Mouse (Mus musculus) adrenal gland, postnatal 14 days (tissue): ENCODE results near the gene 4930578G10Rik. TPM values are rescaled to one million over a fixed set of nuclear protein-coding genes. Genes with fewer than 3 reads are reported as not detected.
"Not testable (repeated sequence)": the region's sequence is repeated elsewhere in the genome, so short reads cannot be mapped to it uniquely, and the experiment has no call there.

Experiments
- DNase-seq: peaks from one replicate; pipeline ENCODE4 v3.0.0; 2021; ENCODE audit warnings: mixed read lengths
- long read RNA-seq, 2 experiments: library from polyadenylated mRNA; stranded (forward); transcript quantifications; one replicate each; pipeline ENCODE4 v2.0.0; 2021
- total RNA-seq: library from RNA; stranded (reverse); gene quantifications from 2 replicates; pipeline ENCODE4 v1.2.3, GENCODE M21; 2021

The 4930578G10Rik gene
- total RNA-seq = not detected in 2 replicates
- long read RNA-seq, experiment 1 = 0 reads
- long read RNA-seq, experiment 2, partial matches to known transcripts = 0 of 1 reads
- long read RNA-seq, experiment 2, other reads (novel, unspliced or antisense) = 1 of 1 reads

DNA sequence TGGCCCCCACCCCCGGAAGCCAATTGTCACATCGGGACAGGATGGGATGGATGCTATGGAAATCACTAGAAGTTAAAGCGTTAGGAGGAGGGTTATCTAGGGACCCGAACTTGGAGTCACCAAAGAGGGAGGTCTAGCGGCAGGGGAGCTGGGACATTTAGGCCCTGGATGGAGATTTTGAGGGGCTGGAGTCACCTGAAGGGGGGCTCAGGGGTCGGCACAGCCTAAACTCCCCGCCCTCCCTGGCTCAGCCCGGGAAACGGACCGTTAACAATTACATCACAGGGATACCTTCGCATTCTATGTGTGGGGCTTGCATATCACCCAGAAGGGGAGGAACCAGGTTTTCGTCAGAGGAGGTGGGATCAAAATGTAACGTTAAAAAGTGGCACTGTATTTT, at the start of gene 4930578G10Rik:
Gene 4930578G10Rik, plus strand, starts transcription at position 301 of the 400 bp plus-strand sequence.
- not testable (repeated sequence) for DNase-seq

- DNase-seq = not testable (repeated sequence)
Measured at GRCm38 (mm10) chr4:42756477-42756876, 21.1 kb downstream of the 4930578G10Rik start, which contains the start of gene Ccl19. Gene Ccl19 (minus strand): TSS chr4:42756577.

DNA sequence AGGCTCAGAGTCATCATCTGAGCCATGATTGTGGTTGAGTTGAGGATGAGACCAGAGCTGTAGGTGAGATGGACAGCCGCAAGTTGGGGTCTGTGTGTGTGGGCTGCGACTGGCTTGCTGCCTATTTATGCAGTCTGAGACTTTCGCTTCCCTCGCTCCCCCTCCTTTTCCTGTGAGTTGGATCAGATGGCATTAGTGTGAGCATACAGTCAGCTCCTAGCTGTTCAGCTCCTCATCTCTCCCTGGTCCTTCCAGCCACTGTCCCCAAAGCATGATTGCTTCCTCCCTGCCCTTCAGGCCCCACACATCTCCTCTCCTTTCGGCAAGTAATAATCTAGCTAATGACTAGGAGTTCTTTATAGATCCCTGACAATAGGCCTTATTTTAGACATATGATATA, 38.5 kb downstream of the 4930578G10Rik start, which contains the start of gene Ccl21a:
Gene Ccl21a, minus strand, starts transcription at position 101 of the 400 bp plus-strand sequence.
- not testable (repeated sequence) for DNase-seq

GRCm38 (mm10) chr4:42853788-42854187, 118.4 kb downstream of the 4930578G10Rik start, which contains the start of gene Fam205a1:
Gene Fam205a1 (minus strand): TSS chr4:42853888.
- not testable (repeated sequence) for DNase-seq

DNA sequence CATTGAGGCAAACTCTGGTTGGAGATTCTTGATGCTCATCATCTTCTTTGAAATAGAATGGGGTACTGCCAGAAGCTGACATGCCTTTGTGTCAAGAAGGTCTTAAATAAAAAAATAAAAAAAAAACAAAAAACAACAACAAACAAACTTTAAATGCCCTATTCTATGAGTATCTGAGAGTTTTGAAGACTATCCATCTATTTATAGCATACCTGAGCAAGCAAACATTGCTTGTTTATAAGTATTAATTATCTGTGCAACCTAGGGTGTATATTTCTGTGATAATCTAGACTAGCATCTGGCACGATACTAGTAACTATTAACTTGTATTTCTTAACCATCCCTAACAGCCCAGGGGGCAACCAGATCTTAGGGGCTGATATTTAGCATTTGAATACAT, 121.3 kb downstream of the 4930578G10Rik start, which contains the start of gene Gm12394:
Gene Gm12394, minus strand, starts transcription at position 101 of the 400 bp plus-strand sequence.
- DNase-seq = not testable (repeated sequence)

GRCm38 (mm10) chr4:42860483-42860882, 125.1 kb downstream of the 4930578G10Rik start:
- DNase-seq = not testable (repeated sequence)

DNA sequence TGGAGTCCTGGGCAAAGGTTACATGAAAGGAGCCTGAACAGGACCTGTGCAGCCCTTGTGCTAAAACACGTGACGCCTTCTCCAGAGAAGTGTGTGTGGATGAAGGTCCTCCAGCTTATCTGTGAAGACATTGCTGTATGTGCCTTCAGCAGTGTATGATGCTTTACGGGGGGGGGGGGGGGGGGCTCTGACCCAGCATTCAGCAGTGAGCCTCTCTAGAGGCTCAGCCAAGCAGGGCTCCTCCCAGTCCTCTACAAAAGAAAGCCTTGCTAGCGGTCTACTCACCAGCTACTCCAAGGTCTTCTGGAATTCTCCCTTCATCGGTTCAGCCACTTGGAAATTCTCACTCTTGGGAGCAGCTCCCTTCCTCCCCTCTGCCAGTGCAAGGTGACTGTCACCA, 128.1 kb downstream of the 4930578G10Rik start:
- not testable (repeated sequence) for DNase-seq

- DNase-seq = no peak
Measured at GRCm38 (mm10) chr4:42867390-42867789, 132.0 kb downstream of the 4930578G10Rik start.

DNA sequence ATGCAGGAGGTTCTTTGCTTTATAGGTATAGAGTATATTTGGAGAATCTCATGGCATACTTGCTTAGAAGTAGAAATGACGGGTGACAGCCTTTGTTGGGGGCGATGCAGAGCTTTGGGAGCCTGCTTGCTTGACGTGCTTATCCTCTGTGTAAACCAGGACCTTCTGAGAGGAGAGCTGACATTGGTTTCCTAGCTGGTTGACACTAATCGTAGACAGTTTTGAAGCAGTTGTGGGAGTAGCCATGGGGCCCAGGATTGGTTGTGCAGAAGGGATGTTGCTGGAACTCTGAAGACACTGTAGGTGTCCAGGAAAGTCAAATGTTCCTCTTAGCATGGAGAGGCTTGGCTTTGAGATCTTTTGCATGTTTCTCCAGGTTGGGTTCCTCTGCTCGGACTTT, 132.8 kb downstream of the 4930578G10Rik start:
- DNase-seq = no peak

GRCm38 (mm10) chr4:42870748-42871147, 135.4 kb downstream of the 4930578G10Rik start:
- DNase-seq = no peak

GRCm38 (mm10) chr4:42872151-42872550, 136.8 kb downstream of the 4930578G10Rik start:
- no peak for DNase-seq

DNA sequence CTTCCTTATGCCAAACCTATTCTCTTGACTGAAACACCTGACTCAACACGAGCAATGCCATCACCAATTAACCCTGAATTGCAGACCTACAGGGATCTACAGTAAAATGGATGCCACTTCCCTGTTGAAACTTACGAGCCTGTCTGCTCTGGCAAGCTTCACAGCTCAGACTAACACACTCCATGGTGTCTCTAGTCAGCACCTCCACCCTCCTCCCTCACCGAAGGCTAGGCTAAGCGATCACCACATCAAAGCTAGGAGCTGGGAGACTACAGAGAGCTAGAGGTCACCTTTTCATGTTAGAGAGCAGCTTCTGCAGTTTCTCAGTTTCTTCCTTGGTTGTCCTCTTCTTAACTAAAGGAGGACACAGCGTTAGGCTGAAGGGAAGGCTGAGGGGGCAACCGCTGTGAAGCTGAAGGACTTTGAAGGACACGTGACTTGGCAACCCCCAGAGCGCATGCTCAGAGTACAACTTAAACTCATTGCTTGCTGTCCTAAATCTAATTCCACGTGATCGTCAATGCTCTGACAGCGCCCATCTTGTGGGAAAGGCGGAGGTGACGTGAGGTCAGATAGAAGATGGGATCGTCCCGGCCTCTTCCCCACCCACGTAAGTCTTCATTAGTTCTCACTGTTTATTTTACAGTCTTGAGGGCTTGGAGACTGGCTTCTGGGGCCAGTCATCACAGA, 137.5 kb downstream of the 4930578G10Rik start:
- DNase-seq = no peak

DNA sequence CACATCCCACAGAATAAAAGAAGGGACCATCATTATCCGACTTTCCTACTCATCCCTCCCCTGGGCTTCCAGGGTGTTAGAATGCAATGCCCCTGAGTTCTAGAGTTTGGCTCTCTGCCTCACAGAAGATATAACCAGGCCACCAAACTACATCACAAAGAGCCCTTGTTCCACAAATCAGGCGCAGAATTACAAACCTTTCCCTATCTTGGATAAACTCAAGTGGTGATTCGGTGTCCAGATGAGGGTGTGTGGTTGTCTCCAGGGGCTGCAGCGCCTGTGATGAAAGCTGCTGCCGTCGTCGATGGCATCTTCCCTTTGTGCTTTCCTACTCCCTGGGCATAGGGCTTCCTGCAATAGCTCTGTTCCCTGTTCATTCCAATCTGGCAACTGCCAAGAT, 138.8 kb downstream of the 4930578G10Rik start, which contains the start of gene Fam205c:
Gene Fam205c, minus strand, starts transcription at position 101 of the 400 bp plus-strand sequence.
- DNase-seq = no peak

GRCm38 (mm10) chr4:42876586-42877291, 141.4 kb downstream of the 4930578G10Rik start:
- DNase-seq = peak; percentile 72

DNA sequence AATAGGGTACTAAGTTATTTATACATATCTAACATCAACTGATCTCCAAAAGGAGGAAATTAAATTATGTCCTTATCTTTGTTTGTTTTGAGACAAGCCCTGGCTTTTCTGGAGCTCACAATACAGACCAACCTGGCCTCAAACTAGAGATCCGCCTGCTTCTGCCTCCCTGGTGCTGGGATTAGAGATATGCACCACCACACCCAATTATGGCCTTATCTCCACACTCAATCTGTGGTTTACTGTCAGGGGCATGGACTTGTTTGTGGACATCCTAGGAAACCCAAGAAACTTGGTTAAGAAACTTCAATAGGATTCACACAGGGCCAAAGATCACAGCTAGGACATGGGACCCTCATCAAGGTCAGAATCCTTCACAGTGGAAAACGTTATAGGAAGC, 142.3 kb downstream of the 4930578G10Rik start:
- no peak for DNase-seq

- no peak for DNase-seq
Measured at GRCm38 (mm10) chr4:42879829-42880676, 144.7 kb downstream of the 4930578G10Rik start.

GRCm38 (mm10) chr4:42880677-42880948, 145.3 kb downstream of the 4930578G10Rik start:
- no peak for DNase-seq

GRCm38 (mm10) chr4:42886926-42887325, 151.6 kb downstream of the 4930578G10Rik start:
- no peak for DNase-seq

GRCm38 (mm10) chr4:42888806-42889205, 153.5 kb downstream of the 4930578G10Rik start:
- DNase-seq = no peak

DNA sequence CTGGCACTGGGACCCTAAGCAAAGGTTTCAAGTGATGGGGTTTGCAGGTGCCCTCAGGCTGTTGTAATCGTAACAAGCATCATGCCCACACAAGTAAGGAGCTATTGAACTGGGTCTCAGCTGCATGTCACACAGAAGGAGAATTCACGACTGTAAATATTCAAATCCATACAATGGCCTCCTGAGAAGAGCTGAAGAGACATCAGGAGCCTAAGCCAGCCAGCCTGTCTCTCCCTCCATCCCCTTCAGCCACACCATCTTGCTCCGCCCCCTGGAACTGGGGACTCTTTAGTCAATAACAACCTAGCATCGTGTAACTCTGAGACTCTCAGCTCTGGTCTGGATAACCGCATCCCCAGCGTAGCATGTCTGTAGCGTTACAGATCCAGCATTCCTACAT, 155.8 kb downstream of the 4930578G10Rik start:
- DNase-seq = no peak

- no peak for DNase-seq
Measured at GRCm38 (mm10) chr4:42895118-42895517, 159.8 kb downstream of the 4930578G10Rik start.
